ENCODE assay signal across 8 mouse cellular contexts in genomic region chr14:61686821-61687341, GRCm38 (mm10).
A peak's percentile ranks its signal among the peaks of the same experiment; 100 is the strongest.
DNase-seq lines count a peak whose midpoint lies in the region; ATAC-seq lines count a peak whose summit lies in the region.

No protein-coding gene starts in this region.

- H3K27ac ChIP-seq in forebrain, embryonic 16.5 days (ENCODE audit: low read length) = no peak overlapping the region
- H3K27ac ChIP-seq in hindbrain, embryonic 13.5 days = no peak overlapping the region
- H3K27ac ChIP-seq in liver, embryonic 11.5 days (ENCODE audit: low read depth, low read length) = no peak overlapping the region
- no peak overlapping the region for H3K27ac ChIP-seq in neural tube, embryonic 12.5 days

- H3K36me3 ChIP-seq in forebrain, embryonic 16.5 days (ENCODE audit: control insufficient read depth, insufficient read depth) = no peaks in the 10 kb centered on the region
- H3K36me3 ChIP-seq in hindbrain, embryonic 13.5 days = no peaks in the 10 kb centered on the region
- H3K36me3 ChIP-seq in liver, embryonic 11.5 days (ENCODE audit: control insufficient read depth, insufficient read depth, low read length) = no peaks in the 10 kb centered on the region
- H3K36me3 ChIP-seq in neural tube, embryonic 12.5 days = no peaks in the 10 kb centered on the region

- peak; percentile 27 for DNase-seq in cerebellum, adult 11 months
- no peak for DNase-seq in cerebellum, adult 9-10 months
- DNase-seq in adrenal gland, postnatal 14 days = peak; percentile 78
- DNase-seq in liver, embryonic 11.5 days (ENCODE audit: low spot score) = peak; percentile 63

- H3K27me3 ChIP-seq in forebrain, embryonic 16.5 days (replicated peaks; ENCODE audit: control insufficient read depth, insufficient read depth, low read length) = peaks cover 19% of the 10 kb centered on the region
- H3K27me3 ChIP-seq in hindbrain, embryonic 13.5 days = peaks cover 88% of the 10 kb centered on the region
- H3K27me3 ChIP-seq in liver, embryonic 11.5 days (replicated peaks; ENCODE audit: control insufficient read depth, insufficient read depth, low read length) = peaks cover 71% of the 10 kb centered on the region
- H3K27me3 ChIP-seq in neural tube, embryonic 12.5 days (replicated peaks) = peaks cover 78% of the 10 kb centered on the region

- peak overlapping the region; percentile 65 for H3K4me2 ChIP-seq in forebrain, embryonic 16.5 days (ENCODE audit: low read length)
- peak overlapping the region; percentile 50 for H3K4me2 ChIP-seq in hindbrain, embryonic 13.5 days
- peak overlapping the region; percentile 80 for H3K4me2 ChIP-seq in liver, embryonic 11.5 days
- peak overlapping the region; percentile 61 for H3K4me2 ChIP-seq in neural tube, embryonic 12.5 days (replicated peaks)

- peak overlapping the region; percentile 37 for H3K4me3 ChIP-seq in forebrain, embryonic 16.5 days (replicated peaks; ENCODE audit: low read length)
- H3K4me3 ChIP-seq in hindbrain, embryonic 13.5 days = peak overlapping the region; percentile 30
- peak overlapping the region; percentile 43 for H3K4me3 ChIP-seq in liver, embryonic 11.5 days (ENCODE audit: low read depth, low read length)
- peak overlapping the region; percentile 27 for H3K4me3 ChIP-seq in neural tube, embryonic 12.5 days

- no peaks in the 10 kb centered on the region; the same call in 1 of the 2 replicates for H3K9me3 ChIP-seq in forebrain, embryonic 16.5 days (ENCODE audit: control insufficient read depth, low read length)
- H3K9me3 ChIP-seq in hindbrain, embryonic 13.5 days = no peaks in the 10 kb centered on the region
- no peaks in the 10 kb centered on the region for H3K9me3 ChIP-seq in liver, embryonic 11.5 days (ENCODE audit: control insufficient read depth, low read length)
- no peaks in the 10 kb centered on the region for H3K9me3 ChIP-seq in neural tube, embryonic 12.5 days

- WGBS in forebrain, embryonic 16.5 days = under 1% methylated on average over 33 of the region's 33 CpGs
- under 1% methylated on average over 32 of the region's 33 CpGs for WGBS in hindbrain, embryonic 13.5 days
- WGBS in liver, embryonic 11.5 days = under 1% methylated on average over 33 of the region's 33 CpGs
- WGBS in neural tube, embryonic 12.5 days = under 1% methylated on average over 33 of the region's 33 CpGs

- H3K9ac ChIP-seq in forebrain, embryonic 16.5 days (replicated peaks; ENCODE audit: low read depth, low read length) = peak overlapping the region; percentile 33; the same call in 1 of the 2 replicates
- H3K9ac ChIP-seq in hindbrain, embryonic 13.5 days = no peak overlapping the region
- peak overlapping the region; percentile 27; the same call in 1 of the 2 replicates for H3K9ac ChIP-seq in liver, embryonic 11.5 days (ENCODE audit: low read depth, low read length)
- no peak overlapping the region for H3K9ac ChIP-seq in neural tube, embryonic 12.5 days

- ATAC-seq in forebrain, embryonic 16.5 days = no peak
- ATAC-seq in hindbrain, embryonic 13.5 days (ENCODE audit: low FRiP score) = no peak
- no peak for ATAC-seq in liver, embryonic 11.5 days (replicated peaks; ENCODE audit: low FRiP score)
- no peak for ATAC-seq in neural tube, embryonic 12.5 days (ENCODE audit: low FRiP score, low read depth)
- no peak for ATAC-seq in erythroid progenitor cell, adult 5-6 weeks (replicated peaks; ENCODE audit: low FRiP score, poor library complexity, severe bottlenecking)

- H3K4me1 ChIP-seq in forebrain, embryonic 16.5 days (replicated peaks; ENCODE audit: control insufficient read depth, insufficient read depth, low read length) = peaks cover 33% of the 10 kb centered on the region
- H3K4me1 ChIP-seq in hindbrain, embryonic 13.5 days (replicated peaks) = peaks cover 38% of the 10 kb centered on the region
- H3K4me1 ChIP-seq in liver, embryonic 11.5 days (replicated peaks; ENCODE audit: control insufficient read depth, insufficient read depth, low read length) = peaks cover 17% of the 10 kb centered on the region
- H3K4me1 ChIP-seq in neural tube, embryonic 12.5 days = peaks cover 44% of the 10 kb centered on the region

Comparison
In these comparisons a context has a peak if more than half of its experiments do, and no peak if none do; other contexts are left out.
1. H3K9ac ChIP-seq: peak in forebrain, embryonic 16.5 days (single experiment) and liver, embryonic 11.5 days (single experiment); none in hindbrain, embryonic 13.5 days (single experiment) and neural tube, embryonic 12.5 days (single experiment).
2. Peak in every context shown above with its lines, with median percentiles within 50 percentile points of each other: H3K4me2 ChIP-seq and H3K4me3 ChIP-seq.